Mouse (Mus musculus) hindbrain, postnatal 0 days (tissue): Measurements from ENCODE around the gene Abcb7. TPM values are rescaled to one million over a fixed set of nuclear protein-coding genes. Genes with fewer than 3 reads are reported as not detected.
"Not testable (repeated sequence)": the region's sequence is repeated elsewhere in the genome, so short reads cannot be mapped to it uniquely, and the experiment has no call there.

Experiments
- ATAC-seq: fragments of 200-750 bp; cut with Nextera tagmentation; 2 replicates; pipeline ENCODE4 v1.8.0; 2017; ENCODE audit warnings: mild to moderate bottlenecking, moderate TSS enrichment, moderate library complexity
- DNase-seq: peaks from one replicate; pipeline ENCODE4 v3.0.0-alpha.2; 2015; ENCODE audit warnings: low spot score
- H3K27ac ChIP-seq: fragments of 300-500 bp; sonication (generic); 2 replicates; pipeline ENCODE4 v1.5.1; 2014; ENCODE audit warnings: mild to moderate bottlenecking
- H3K27me3 ChIP-seq: fragments of 300-500 bp; sonication (generic); 2 replicates; pipeline ENCODE4 v1.6.1; 2014; ENCODE audit warnings: low read length, mixed read lengths; ENCODE audit not compliant: insufficient read depth
- H3K36me3 ChIP-seq: fragments of 300-500 bp; sonication (generic); 2 replicates; pipeline ENCODE4 v1.6.1; 2014; ENCODE audit warnings: low read length, mixed read lengths; ENCODE audit not compliant: insufficient read depth
- H3K4me1 ChIP-seq: fragments of 300-500 bp; sonication (generic); 2 replicates; pipeline ENCODE4 v1.6.1; 2014; ENCODE audit warnings: antibody characterized with exemption, low read length, mixed read lengths; ENCODE audit not compliant: insufficient read depth
- H3K4me2 ChIP-seq: fragments of 300-500 bp; sonication (generic); 2 replicates; pipeline ENCODE4 v1.6.1; 2014; ENCODE audit warnings: low read depth, mild to moderate bottlenecking, low read length, moderate library complexity, mixed read lengths
- H3K4me3 ChIP-seq: fragments of 300-500 bp; sonication (generic); 2 replicates; pipeline ENCODE4 v1.5.1; 2014; ENCODE audit warnings: low read length
- H3K9ac ChIP-seq: fragments of 300-500 bp; sonication (generic); replicated peaks from 2 replicates; pipeline ENCODE4 v1.6.1; 2014; ENCODE audit warnings: mild to moderate bottlenecking, low read length, moderate library complexity, mixed read lengths
- H3K9me3 ChIP-seq: fragments of 300-500 bp; sonication (generic); 2 replicates; pipeline ENCODE4 v1.6.1; 2016; ENCODE audit warnings: low read length, mixed read lengths
- CTCF ChIP-seq: IDR thresholded peaks from 2 replicates; pipeline ENCODE4 v1.5.1; 2016; ENCODE audit warnings: antibody characterized with exemption, control low read depth, low read depth
- WGBS: fragments of 180-500 bp; shearing (Covaris S2); extraction: QIAGEN DNeasy Blood & Tissue Kit; methylation state at CpG from one replicate; pipeline ENCODE4 v1.1.7; 2014; 5-methylcytosine and 5-hydroxymethylcytosine counted together
- polyA plus RNA-seq: library from polyadenylated mRNA; unstranded; fragments of >200 nt; fragmentation: Nextera tagmentation; extraction: Ambion mirVana; gene quantifications from 2 replicates; pipeline ENCODE4 v1.2.1, GENCODE M21; 2015
- total RNA-seq: library from RNA; depleted of rRNA; stranded (reverse); fragments of >200 nt; gene quantifications from 2 replicates; pipeline ENCODE4 v1.2.3, GENCODE M21; 2014

The Abcb7 gene
- total and polyA plus RNA-seq, 2 experiments from 2014 or later = 3.8 to 23.2 TPM

DNA sequence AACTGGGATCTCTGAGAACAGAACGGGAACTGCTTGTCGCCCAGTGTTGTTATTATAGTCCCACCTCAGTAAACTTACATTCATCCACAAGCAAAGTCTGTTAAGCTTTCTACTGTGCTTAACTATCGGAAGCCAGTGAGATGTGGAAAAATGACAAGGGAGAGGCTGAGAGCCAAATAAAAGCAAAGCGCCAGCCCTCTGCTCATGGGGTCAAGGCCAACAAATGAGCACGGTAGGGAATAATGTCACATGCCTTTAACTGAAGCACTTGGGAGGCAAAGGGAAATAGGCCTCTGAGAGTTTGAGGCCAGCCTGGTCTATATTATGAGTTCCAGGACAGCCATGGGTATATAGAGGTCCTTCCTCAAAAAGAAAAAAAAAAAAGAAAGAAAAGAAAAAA is 11.2 kb downstream of the Abcb7 start:
- Histone ChIP-seq H3K27ac (no peak overlapping the region), H3K36me3 (no peaks in the 10 kb centered on the region), H3K9me3 (no peaks in the 10 kb centered on the region), H3K4me3 (no peak overlapping the region), H3K9ac (no peak overlapping the region), H3K4me2 (no peak overlapping the region), H3K4me1 (no peaks in the 10 kb centered on the region), H3K27me3 (no peaks in the 10 kb centered on the region)
- no peak for DNase-seq
- WGBS = 61% methylated on average over 5 of the region's 5 CpGs
- ATAC-seq = no peak
- TF ChIP-seq CTCF = no peak

- no peak for ATAC-seq
- H3K27ac ChIP-seq = no peak overlapping the region
- H3K4me3 ChIP-seq = no peak overlapping the region
- H3K27me3 ChIP-seq = no peaks in the 10 kb centered on the region
- H3K9me3 ChIP-seq = no peaks in the 10 kb centered on the region
- H3K4me2 ChIP-seq = no peak overlapping the region
- no peaks in the 10 kb centered on the region for H3K36me3 ChIP-seq
- no peak for DNase-seq
- no peak overlapping the region for H3K9ac ChIP-seq
- TF ChIP-seq CTCF = no peak
- no peaks in the 10 kb centered on the region for H3K4me1 ChIP-seq
- WGBS = 97% methylated on average over 1 of the region's 1 CpGs
These were observed 12.5 kb downstream of the Abcb7 start for GRCm38 (mm10) chrX:104401134-104401533.

GRCm38 (mm10) chrX:104397526-104397925 is 16.1 kb downstream of the Abcb7 start:
- Histone ChIP-seq H3K27me3 (no peaks in the 10 kb centered on the region), H3K9me3 (no peaks in the 10 kb centered on the region), H3K4me3 (no peak overlapping the region), H3K9ac (no peak overlapping the region), H3K4me2 (no peak overlapping the region), H3K36me3 (no peaks in the 10 kb centered on the region), H3K27ac (no peak overlapping the region), H3K4me1 (no peaks in the 10 kb centered on the region)
- WGBS = 67% methylated on average over 1 of the region's 1 CpGs
- no peak for TF ChIP-seq CTCF
- ATAC-seq (no peak), DNase-seq (no peak)

DNA sequence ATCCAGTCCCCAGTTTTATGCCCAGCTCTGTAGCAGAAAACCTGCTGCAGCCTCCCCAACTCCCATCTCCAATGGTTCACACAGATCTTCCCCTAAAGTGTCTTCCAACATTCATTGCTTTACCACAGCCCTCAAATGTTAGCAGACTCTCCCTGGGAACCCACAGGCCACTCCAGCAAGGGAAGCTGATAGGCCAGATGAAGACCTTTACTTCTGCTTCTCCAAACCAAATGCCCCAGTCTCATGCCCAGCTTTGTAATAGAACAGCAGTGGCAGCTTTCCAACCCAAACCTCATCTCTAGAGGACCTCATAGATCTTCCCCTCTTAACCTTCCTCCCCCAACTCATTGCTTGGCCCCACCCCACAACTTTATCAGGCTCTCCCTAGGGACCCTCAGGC is 54.0 kb downstream of the Abcb7 start:
- Histone ChIP-seq H3K4me3 (no peak overlapping the region), H3K27ac (no peak overlapping the region), H3K36me3 (no peaks in the 10 kb centered on the region), H3K4me1 (no peaks in the 10 kb centered on the region), H3K9me3 (no peaks in the 10 kb centered on the region), H3K4me2 (no peak overlapping the region), H3K27me3 (no peaks in the 10 kb centered on the region), H3K9ac (no peak overlapping the region)
- TF ChIP-seq CTCF = no peak
- ATAC-seq = no peak
- DNase-seq = no peak

DNA sequence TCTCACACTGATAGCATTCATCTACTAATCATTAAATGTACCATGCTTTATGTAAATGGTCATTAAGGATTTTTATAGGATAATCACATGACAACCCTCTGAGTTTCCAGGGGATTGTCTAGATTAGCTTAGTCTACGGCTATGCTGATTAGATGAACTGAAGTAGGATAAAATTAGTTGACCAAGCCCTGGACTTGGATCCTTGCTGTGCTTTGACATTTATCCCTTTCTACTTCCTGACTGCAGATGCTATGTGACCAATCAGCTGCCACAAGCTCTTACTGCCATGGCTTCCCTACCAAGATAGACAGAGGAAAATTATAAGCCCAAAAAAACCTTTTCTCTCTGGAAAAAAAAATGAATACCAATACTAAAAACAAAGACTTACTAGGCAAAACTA is 57.8 kb downstream of the Abcb7 start:
- no peak overlapping the region for H3K9ac ChIP-seq
- WGBS = 70% methylated on average over 1 of the region's 1 CpGs
- no peak for TF ChIP-seq CTCF
- H3K4me1 ChIP-seq = no peaks in the 10 kb centered on the region
- H3K27me3 ChIP-seq = no peaks in the 10 kb centered on the region
- H3K27ac ChIP-seq = no peak overlapping the region
- H3K9me3 ChIP-seq = no peaks in the 10 kb centered on the region
- DNase-seq = no peak
- H3K36me3 ChIP-seq = no peaks in the 10 kb centered on the region
- ATAC-seq = no peak
- H3K4me2 ChIP-seq = no peak overlapping the region
- no peak overlapping the region for H3K4me3 ChIP-seq

- ATAC-seq = 0 out of 2 replicates have a peak, but pooled peaks have one; percentile 64
- DNase-seq, H3K4me3 ChIP-seq, H3K9me3 ChIP-seq, H3K27ac ChIP-seq, H3K4me1 ChIP-seq, H3K9ac ChIP-seq, H3K4me2 ChIP-seq, H3K27me3 ChIP-seq, H3K36me3 ChIP-seq: not testable (repeated sequence)
- 90% methylated on average over 23 of the region's 31 CpGs for WGBS
These were observed 65.5 kb downstream of the Abcb7 start for GRCm38 (mm10) chrX:104348146-104348545.

- no peak overlapping the region for H3K9ac ChIP-seq
- no peak overlapping the region for H3K4me2 ChIP-seq
- H3K27ac ChIP-seq = no peak overlapping the region
- H3K36me3 ChIP-seq = no peaks in the 10 kb centered on the region
- TF ChIP-seq CTCF = no peak
- ATAC-seq (no peak), DNase-seq (no peak)
- no peak overlapping the region for H3K4me3 ChIP-seq
- no peaks in the 10 kb centered on the region for H3K9me3 ChIP-seq
- H3K4me1 ChIP-seq = no peaks in the 10 kb centered on the region
- H3K27me3 ChIP-seq = no peaks in the 10 kb centered on the region
These were observed 121.9 kb downstream of the Abcb7 start for GRCm38 (mm10) chrX:104291721-104292120.
